Mouse (Mus musculus) stomach, embryonic 14.5 days (tissue): ENCODE measurements at regions not wholly inside any gene's neighbourhood (a gene's known extent, or its start where the extent isn't known, plus 50 kb on each side); places are given as distances from the start of the nearest gene placed in this dataset.

ENCODE experiments used
- ATAC-seq: fragments of 200-750 bp; cut with Nextera tagmentation; 2 replicates; pipeline ENCODE4 v1.8.0; 2017; ENCODE audit warnings: low read depth, moderate TSS enrichment; ENCODE audit not compliant: insufficient number of reproducible peaks, insufficient read depth, low FRiP score
- H3K27ac ChIP-seq: fragments of 300-500 bp; sonication (generic); 2 replicates; pipeline ENCODE4 v1.5.1; 2014; ENCODE audit warnings: mild to moderate bottlenecking, low read length, moderate library complexity, mixed read lengths
- H3K27me3 ChIP-seq: fragments of 300-500 bp; sonication (generic); 2 replicates; pipeline ENCODE4 v1.6.1; 2014; ENCODE audit warnings: low read length, control low read depth, mixed read lengths; ENCODE audit not compliant: control insufficient read depth, insufficient read depth
- H3K36me3 ChIP-seq: fragments of 300-500 bp; sonication (generic); 2 replicates; pipeline ENCODE4 v1.6.1; 2014; ENCODE audit warnings: mild to moderate bottlenecking, control low read depth, low read length, moderate library complexity, mixed read lengths; ENCODE audit not compliant: control insufficient read depth, insufficient read depth
- H3K4me1 ChIP-seq: fragments of 300-500 bp; sonication (generic); 2 replicates; pipeline ENCODE4 v1.6.1; 2014; ENCODE audit warnings: low read length, control low read depth, mixed read lengths; ENCODE audit not compliant: control insufficient read depth, insufficient read depth
- H3K4me2 ChIP-seq: fragments of 300-500 bp; sonication (generic); replicated peaks from 2 replicates; pipeline ENCODE4 v1.6.1; 2014; ENCODE audit warnings: low read depth, low read length, control low read depth
- H3K4me3 ChIP-seq: fragments of 300-500 bp; sonication (generic); 2 replicates; pipeline ENCODE4 v1.5.1; 2014; ENCODE audit warnings: low read depth, low read length, control low read depth
- H3K9ac ChIP-seq: fragments of 300-500 bp; sonication (generic); replicated peaks from 2 replicates; pipeline ENCODE4 v1.6.1; 2014; ENCODE audit warnings: low read depth, mild to moderate bottlenecking, control low read depth, low read length, moderate library complexity, mixed read lengths
- H3K9me3 ChIP-seq: fragments of 300-500 bp; sonication (generic); 2 replicates; pipeline ENCODE4 v1.6.1; 2016; ENCODE audit warnings: low read depth, low read length, control low read depth; ENCODE audit not compliant: control insufficient read depth
- WGBS: fragments of 180-500 bp; shearing (Covaris S2); extraction: QIAGEN DNeasy Blood & Tissue Kit; methylation state at CpG from one replicate; pipeline ENCODE4 v1.1.7; 2014; 5-methylcytosine and 5-hydroxymethylcytosine counted together

DNA sequence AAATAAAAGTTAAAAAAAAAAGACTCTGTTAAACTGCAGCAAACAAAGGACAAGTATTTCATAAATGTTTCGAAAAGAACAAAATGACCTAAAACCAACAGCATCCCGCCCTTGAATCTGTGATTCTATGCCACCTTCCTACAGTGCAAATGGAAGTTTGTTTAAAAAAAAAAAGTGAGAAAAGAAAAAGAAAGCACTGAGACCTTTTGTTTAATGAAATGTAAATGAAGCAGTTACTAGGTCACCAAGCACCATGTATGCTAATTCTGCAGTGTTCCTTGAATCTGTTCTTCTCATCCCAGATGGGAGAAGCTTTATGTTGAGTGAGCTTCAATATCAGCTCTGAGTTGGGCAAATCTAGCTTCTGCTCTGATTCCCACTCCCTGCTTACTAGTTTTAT lies 64.8 kb downstream of the Dnajb9 start:
- no peaks in the 10 kb centered on the region for H3K9me3 ChIP-seq
- no peak overlapping the region for H3K4me2 ChIP-seq
- no peak overlapping the region for H3K9ac ChIP-seq
- H3K36me3 ChIP-seq = no peaks in the 10 kb centered on the region
- H3K27me3 ChIP-seq = no peaks in the 10 kb centered on the region
- WGBS = 89% methylated on average over 2 of the region's 2 CpGs
- ATAC-seq = no peak
- H3K4me1 ChIP-seq = no peaks in the 10 kb centered on the region
- no peak overlapping the region for H3K4me3 ChIP-seq
- H3K27ac ChIP-seq = no peak overlapping the region

DNA sequence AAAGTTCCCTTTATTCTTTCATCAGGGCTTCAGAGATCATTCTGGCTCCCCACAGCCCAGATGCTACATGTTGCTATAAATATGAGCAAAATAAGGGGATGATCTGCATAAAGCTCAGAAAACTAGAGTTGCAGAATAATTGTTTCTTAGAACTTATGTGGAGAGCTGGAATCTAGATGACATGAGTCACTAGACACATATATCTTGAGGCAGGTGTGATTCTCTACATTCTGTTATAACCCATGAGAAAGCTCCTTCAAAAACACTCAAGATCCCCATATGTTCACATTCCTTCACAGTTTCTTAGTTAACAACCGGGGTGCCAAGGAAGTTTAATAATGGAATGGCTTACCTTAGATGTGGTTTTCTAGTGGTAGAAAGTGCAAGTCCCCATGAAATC lies 71.1 kb downstream of the Dnajb9 start:
- H3K36me3 ChIP-seq = no peaks in the 10 kb centered on the region

DNA sequence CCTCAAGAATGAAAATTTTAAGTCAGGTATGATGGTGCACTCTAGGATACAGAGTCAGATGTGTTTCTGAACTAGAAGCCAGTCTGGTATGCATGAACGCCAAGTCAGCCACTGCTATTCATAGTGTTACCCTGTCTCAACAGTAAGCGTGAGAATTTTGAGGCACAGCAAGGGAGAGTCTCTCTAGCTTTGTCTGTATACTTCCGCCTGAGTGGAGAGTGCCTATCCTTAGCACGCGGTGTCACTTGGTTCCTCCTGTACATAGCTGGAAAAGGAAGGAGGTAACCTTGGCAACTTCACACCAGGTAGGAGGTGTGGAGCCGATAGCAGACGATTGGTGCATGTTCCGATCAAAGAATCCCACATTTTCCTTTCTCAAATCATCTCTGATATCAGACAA lies 81.3 kb downstream of the Dnajb9 start:
- Histone ChIP-seq H3K9me3 (no peaks in the 10 kb centered on the region), H3K4me3 (no peak overlapping the region), H3K4me1 (no peaks in the 10 kb centered on the region), H3K27ac (no peak overlapping the region), H3K4me2 (no peak overlapping the region), H3K27me3 (no peaks in the 10 kb centered on the region), H3K9ac (no peak overlapping the region), H3K36me3 (no peaks in the 10 kb centered on the region)
- 90% methylated on average over 8 of the region's 8 CpGs for WGBS
- ATAC-seq = no peak

More for the DNA sequence above, 71.1 kb downstream of the Dnajb9 start:
- Histone ChIP-seq H3K4me3 (no peak overlapping the region), H3K4me2 (no peak overlapping the region), H3K9me3 (no peaks in the 10 kb centered on the region), H3K27me3 (no peaks in the 10 kb centered on the region), H3K4me1 (no peaks in the 10 kb centered on the region), H3K27ac (no peak overlapping the region), H3K9ac (no peak overlapping the region)
- WGBS = 81% methylated on average over 1 of the region's 1 CpGs
- ATAC-seq = no peak

DNA sequence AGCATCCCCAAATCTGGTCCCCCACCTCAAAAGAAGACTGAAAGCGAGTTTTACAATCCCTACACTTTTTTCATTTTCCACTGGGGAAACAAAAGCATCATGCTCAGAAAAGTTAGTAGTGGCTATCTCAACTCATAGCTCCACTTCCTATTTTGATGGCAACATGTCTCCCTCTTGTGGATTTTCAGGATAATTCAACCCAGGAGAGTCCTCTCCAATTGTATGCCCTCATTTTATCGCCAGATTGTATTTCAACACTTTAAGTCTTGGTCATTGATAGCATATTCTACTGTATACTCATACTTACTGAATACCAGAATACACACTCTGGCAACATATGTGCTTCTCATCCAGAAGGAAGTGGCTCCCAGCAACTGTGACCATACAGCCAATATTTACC lies 105.0 kb downstream of the Dnajb9 start:
- no peaks in the 10 kb centered on the region for H3K4me1 ChIP-seq
- no peaks in the 10 kb centered on the region for H3K27me3 ChIP-seq
- H3K4me3 ChIP-seq = no peak overlapping the region
- no peak overlapping the region for H3K4me2 ChIP-seq
- no peaks in the 10 kb centered on the region for H3K36me3 ChIP-seq
- no peak overlapping the region for H3K9ac ChIP-seq
- ATAC-seq = no peak
- no peak overlapping the region for H3K27ac ChIP-seq
- 43% methylated on average over 2 of the region's 2 CpGs for WGBS
- H3K9me3 ChIP-seq = no peaks in the 10 kb centered on the region

DNA sequence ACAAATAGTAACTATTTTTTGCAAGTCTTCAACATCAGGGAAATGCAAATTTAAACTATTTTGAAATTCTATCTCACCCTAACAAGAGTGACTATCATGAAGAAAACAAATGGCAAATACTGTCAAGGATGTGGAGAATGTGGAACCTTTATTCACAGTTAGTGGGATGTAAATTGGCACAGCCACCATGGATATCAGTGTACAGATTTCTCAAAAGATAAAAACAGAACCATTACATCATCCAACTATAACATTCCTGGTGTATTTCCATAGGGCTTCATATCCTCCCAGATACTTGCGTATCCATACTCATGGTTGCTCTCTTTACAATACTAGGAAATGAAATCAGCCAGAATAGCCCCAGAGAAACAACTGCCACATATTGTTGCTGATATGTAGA lies 110.9 kb downstream of the Dnajb9 start:
- H3K27ac ChIP-seq = no peak overlapping the region
- H3K27me3 ChIP-seq = no peaks in the 10 kb centered on the region
- H3K4me1 ChIP-seq = no peaks in the 10 kb centered on the region
- no peak overlapping the region for H3K4me2 ChIP-seq
- no peaks in the 10 kb centered on the region for H3K36me3 ChIP-seq
- H3K4me3 ChIP-seq = no peak overlapping the region
- WGBS = 98% methylated on average over 1 of the region's 1 CpGs
- H3K9me3 ChIP-seq = no peaks in the 10 kb centered on the region
- ATAC-seq = no peak
- no peak overlapping the region for H3K9ac ChIP-seq

GRCm38 (mm10) chr12:44071766-44072165 lies 138.4 kb downstream of the Dnajb9 start:
- Histone ChIP-seq H3K9me3 (no peaks in the 10 kb centered on the region), H3K4me2 (no peak overlapping the region), H3K4me3 (no peak overlapping the region), H3K9ac (no peak overlapping the region), H3K27me3 (no peaks in the 10 kb centered on the region), H3K36me3 (no peaks in the 10 kb centered on the region), H3K27ac (no peak overlapping the region), H3K4me1 (no peaks in the 10 kb centered on the region)
- no peak for ATAC-seq
- 93% methylated on average over 5 of the region's 5 CpGs for WGBS

GRCm38 (mm10) chr12:44056493-44057163 lies 153.5 kb downstream of the Dnajb9 start:
- H3K4me3 ChIP-seq = no peak overlapping the region
- no peaks in the 10 kb centered on the region for H3K36me3 ChIP-seq
- H3K9ac ChIP-seq = no peak overlapping the region
- H3K4me1 ChIP-seq = no peaks in the 10 kb centered on the region
- ATAC-seq = no peak
- no peak overlapping the region for H3K27ac ChIP-seq
- H3K4me2 ChIP-seq = no peak overlapping the region
- 87% methylated on average over 2 of the region's 2 CpGs for WGBS
- no peaks in the 10 kb centered on the region for H3K9me3 ChIP-seq
- H3K27me3 ChIP-seq = no peaks in the 10 kb centered on the region

DNA sequence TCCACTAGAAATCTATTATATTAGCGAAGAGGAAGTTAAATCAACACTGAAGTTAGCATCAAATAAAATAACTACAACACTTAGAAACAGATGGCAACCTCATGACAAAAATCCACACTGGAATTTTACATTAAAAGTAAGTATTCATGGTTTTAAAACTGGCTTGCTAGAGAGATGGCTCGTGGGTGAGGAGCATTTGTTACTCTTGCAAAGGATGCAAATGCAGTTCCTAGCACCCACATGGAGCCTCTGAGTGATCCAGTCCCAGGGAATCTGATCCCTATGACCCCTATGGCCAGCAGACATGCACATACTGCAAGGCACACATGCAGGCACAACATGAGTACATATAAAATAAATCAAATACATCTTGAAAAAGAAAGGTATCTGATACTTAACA lies 164.3 kb downstream of the Dnajb9 start:
- no peaks in the 10 kb centered on the region for H3K4me1 ChIP-seq
- no peak overlapping the region for H3K4me3 ChIP-seq
- H3K27ac ChIP-seq = no peak overlapping the region
- no peaks in the 10 kb centered on the region for H3K27me3 ChIP-seq
- H3K9me3 ChIP-seq = no peaks in the 10 kb centered on the region
- H3K36me3 ChIP-seq = no peaks in the 10 kb centered on the region
- H3K4me2 ChIP-seq = no peak overlapping the region
- ATAC-seq = no peak
- WGBS = 63% methylated on average over 2 of the region's 2 CpGs
- no peak overlapping the region for H3K9ac ChIP-seq

GRCm38 (mm10) chr12:44044388-44045105 lies 165.6 kb downstream of the Dnajb9 start:
- Histone ChIP-seq H3K9me3 (no peaks in the 10 kb centered on the region), H3K27me3 (no peaks in the 10 kb centered on the region), H3K4me2 (no peak overlapping the region), H3K4me1 (no peaks in the 10 kb centered on the region), H3K27ac (no peak overlapping the region), H3K9ac (no peak overlapping the region), H3K4me3 (no peak overlapping the region), H3K36me3 (no peaks in the 10 kb centered on the region)
- ATAC-seq = no peak
- 76% methylated on average over 14 of the region's 14 CpGs for WGBS
